Mouse (Mus musculus) lung, postnatal 0 days (tissue): ENCODE measurements around the gene Tango6.

Experiments used
- CTCF ChIP-seq: IDR thresholded peaks from 2 replicates; pipeline ENCODE4 v1.5.1; 2016; ENCODE audit warnings: antibody characterized with exemption, mild to moderate bottlenecking
- EP300 ChIP-seq: IDR thresholded peaks from 2 replicates; pipeline ENCODE4 v1.6.1; 2016; ENCODE audit warnings: antibody characterized with exemption, mild to moderate bottlenecking, control low read depth

GRCm38 (mm10) chr8:106766736-106767135 lies 83.9 kb downstream of the Tango6 start:
- TF ChIP-seq CTCF (no peak), EP300 (no peak)
